Mouse (Mus musculus) liver, adult 2 months (tissue): ENCODE results near the gene Prss8.

Source experiments
- CTCF ChIP-seq: fragments of 200-500 bp; IDR thresholded peaks from 2 replicates; pipeline ENCODE4 v1.5.1; 2011; ENCODE audit warnings: low read depth, low read length, control low read depth
- POLR2A ChIP-seq: fragments of 200-500 bp; IDR thresholded peaks from 2 replicates; pipeline ENCODE4 v1.6.1; 2011; ENCODE audit warnings: low read length, control low read depth; ENCODE audit not compliant: insufficient read depth; ENCODE audit errors: extremely low read depth

DNA sequence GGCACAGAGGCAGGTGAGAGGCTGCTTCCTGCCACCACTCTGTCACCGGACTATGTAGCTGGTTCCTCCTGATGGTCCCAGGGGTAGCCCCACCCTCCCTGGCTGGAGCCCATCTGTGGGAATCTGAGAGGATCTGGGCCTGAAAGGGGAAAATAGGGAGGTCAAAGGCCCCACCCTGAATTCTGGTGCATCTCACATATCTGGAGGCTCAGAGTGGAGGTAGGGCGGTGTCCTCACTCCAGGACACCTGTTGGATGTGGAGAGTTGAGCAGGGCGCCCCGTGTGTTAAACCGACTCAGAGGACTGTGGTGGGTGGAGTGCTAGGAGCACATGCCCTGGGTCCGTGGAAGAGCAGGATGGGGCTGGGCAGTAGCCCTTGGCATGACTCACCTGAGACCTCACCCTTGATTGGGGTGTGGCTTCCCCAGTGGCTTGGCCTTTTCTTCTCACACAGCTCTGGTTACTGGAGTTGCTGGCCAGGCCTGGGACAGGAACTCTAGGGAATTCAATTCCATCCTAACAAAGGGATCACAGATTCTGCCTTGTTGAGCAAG is 16.6 kb upstream of the Prss8 start, which contains the start of gene Prss36:
- TF ChIP-seq CTCF: no peak
- no peak for TF ChIP-seq POLR2A
